Mouse (Mus musculus) stomach, embryonic 16.5 days (tissue): ENCODE data around the gene Defa36. TPM values are rescaled to one million over a fixed set of nuclear protein-coding genes. Genes with fewer than 3 reads are reported as not detected.
"Not testable (repeated sequence)": the region's sequence is repeated elsewhere in the genome, so short reads cannot be mapped to it uniquely, and the experiment has no call there.

Source experiments
- ATAC-seq: fragments of 200-750 bp; cut with Nextera tagmentation; 2 replicates; pipeline ENCODE4 v1.8.0; 2017; ENCODE audit warnings: moderate number of reproducible peaks, moderate TSS enrichment; ENCODE audit not compliant: insufficient read depth, low FRiP score
- H3K27ac ChIP-seq: fragments of 300-500 bp; sonication (generic); 2 replicates; pipeline ENCODE4 v1.5.1; 2014; ENCODE audit warnings: low read length
- H3K27me3 ChIP-seq: fragments of 300-500 bp; sonication (generic); 2 replicates; pipeline ENCODE4 v1.6.1; 2014; ENCODE audit warnings: low read length, control low read depth, mixed read lengths; ENCODE audit not compliant: control insufficient read depth, insufficient read depth
- H3K36me3 ChIP-seq: fragments of 300-500 bp; sonication (generic); 2 replicates; pipeline ENCODE4 v1.6.1; 2014; ENCODE audit warnings: low read length; ENCODE audit not compliant: control insufficient read depth, insufficient read depth
- H3K4me1 ChIP-seq: fragments of 300-500 bp; sonication (generic); 2 replicates; pipeline ENCODE4 v1.6.1; 2014; ENCODE audit warnings: low read length, control low read depth, mixed read lengths; ENCODE audit not compliant: control insufficient read depth, insufficient read depth
- H3K4me2 ChIP-seq: fragments of 300-500 bp; sonication (generic); 2 replicates; pipeline ENCODE4 v1.6.1; 2014; ENCODE audit warnings: low read depth, low read length, mixed read lengths
- H3K4me3 ChIP-seq: fragments of 300-500 bp; sonication (generic); replicated peaks from 2 replicates; pipeline ENCODE4 v1.5.1; 2014; ENCODE audit warnings: mild to moderate bottlenecking, low read length
- H3K9ac ChIP-seq: fragments of 300-500 bp; sonication (generic); 2 replicates; pipeline ENCODE4 v1.6.1; 2014; ENCODE audit warnings: low read length
- H3K9me3 ChIP-seq: fragments of 300-500 bp; sonication (generic); replicated peaks from 2 replicates; pipeline ENCODE4 v1.6.1; 2016; ENCODE audit warnings: low read length, control low read depth; ENCODE audit not compliant: control insufficient read depth
- whole genome bisulfite sequencing: fragments of 180-500 bp; shearing (Covaris S2); extraction: QIAGEN DNeasy Blood & Tissue Kit; methylation state at CpG from one replicate; pipeline ENCODE4 v1.1.7; 2014; 5-methylcytosine and 5-hydroxymethylcytosine counted together
- polyA plus RNA-seq: library from polyadenylated mRNA; unstranded; fragments of >200 nt; fragmentation: Nextera tagmentation; extraction: Ambion mirVana; gene quantifications from 2 replicates; pipeline ENCODE4 v1.2.1, GENCODE M21; 2015

Gene Defa36
- polyA plus RNA-seq, result not detected in 2 replicates

DNA sequence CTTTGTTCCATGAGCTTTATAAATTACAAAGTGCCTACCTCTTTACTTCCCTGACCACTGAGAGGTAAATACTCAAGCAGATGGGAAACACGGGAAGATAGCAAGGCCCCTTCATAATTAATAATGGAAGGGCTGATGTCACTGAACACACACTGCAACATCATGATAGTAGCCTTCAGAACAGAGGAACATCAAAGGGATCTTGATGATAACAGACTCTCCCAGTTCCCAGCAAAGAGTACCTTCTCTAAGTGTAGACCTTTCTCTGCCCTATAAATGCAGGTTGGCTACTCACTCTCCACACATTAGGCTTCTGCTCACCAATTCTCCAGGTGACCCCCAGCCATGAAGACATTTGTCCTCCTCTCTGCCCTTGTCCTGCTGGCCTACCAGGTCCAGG lies at the start of gene Defa36:
Defa36 (plus strand) TSS at position 301 of the 400 bp plus-strand sequence.
- not testable (repeated sequence) for ATAC-seq, H3K4me3 ChIP-seq, H3K27ac ChIP-seq, H3K27me3 ChIP-seq, H3K4me1 ChIP-seq, H3K36me3 ChIP-seq, H3K4me2 ChIP-seq, H3K9me3 ChIP-seq, H3K9ac ChIP-seq
- no CpG with 5 or more reads among the region's 1 CpGs for WGBS

GRCm38 (mm10) chr8:21378215-21378614 lies 49.0 kb upstream of the Defa36 start, which contains the start of gene Defa2:
Gene Defa2 (plus strand): TSS chr8:21378515.
- H3K9ac ChIP-seq, result not testable (repeated sequence)
- WGBS, result no CpG with 5 or more reads among the region's 2 CpGs

GRCm38 (mm10) chr8:21391511-21391910 lies 35.7 kb upstream of the Defa36 start, which contains the start of gene Defa33:
Gene Defa33 (plus strand): TSS chr8:21391811.
- H3K4me2 ChIP-seq, H3K36me3 ChIP-seq, H3K27me3 ChIP-seq, ATAC-seq, H3K9me3 ChIP-seq, H3K4me3 ChIP-seq, H3K27ac ChIP-seq, H3K9ac ChIP-seq, H3K4me1 ChIP-seq: not testable (repeated sequence)
- WGBS, result no CpG with 5 or more reads among the region's 2 CpGs

More at GRCm38 (mm10) chr8:21378215-21378614, 49.0 kb upstream of the Defa36 start, which contains the start of gene Defa2:
- H3K27me3 ChIP-seq, H3K27ac ChIP-seq, H3K9me3 ChIP-seq, H3K4me3 ChIP-seq, H3K4me2 ChIP-seq, H3K36me3 ChIP-seq, ATAC-seq, H3K4me1 ChIP-seq: not testable (repeated sequence)

DNA sequence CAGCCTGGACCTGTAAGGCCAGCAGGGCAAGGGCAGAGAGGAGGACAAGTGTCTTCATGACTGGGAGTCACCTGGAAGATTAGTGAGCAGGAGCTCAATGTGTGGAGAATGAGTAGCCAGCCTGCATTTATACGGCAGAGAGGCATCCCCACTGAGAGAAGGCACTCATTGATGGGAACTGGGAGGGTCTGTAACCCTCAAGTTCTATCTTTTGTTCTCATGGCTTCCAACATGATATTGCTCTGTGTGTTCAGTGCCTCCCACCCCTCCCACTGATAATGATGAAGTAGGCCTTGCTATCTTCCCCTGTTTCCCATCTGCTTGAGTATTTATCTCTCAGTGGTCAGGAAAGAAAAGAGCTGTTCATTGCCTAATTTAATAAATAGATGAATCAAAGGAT lies 29.2 kb downstream of the Defa36 start, which contains the start of gene Gm7849:
Gm7849 (minus strand) TSS at position 101 of the 400 bp plus-strand sequence.
- not testable (repeated sequence) for H3K27me3 ChIP-seq, ATAC-seq, H3K9me3 ChIP-seq, H3K4me2 ChIP-seq, H3K4me3 ChIP-seq, H3K9ac ChIP-seq, H3K4me1 ChIP-seq, H3K27ac ChIP-seq, H3K36me3 ChIP-seq
- no CpG with 5 or more reads among the region's 1 CpGs for WGBS

Other genes with a start within 250 kb of the Defa36 start
- gene Defa31, start 235.8 kb upstream of the Defa36 start, polyA plus RNA-seq, result not detected in 2 replicates
- gene Gm15293, start 225.8 kb upstream of the Defa36 start, polyA plus RNA-seq, result not detected in 2 replicates
- gene Gm15292, start 177.7 kb upstream of the Defa36 start, polyA plus RNA-seq, result not detected in 2 replicates
- gene Defa27, start 111.9 kb upstream of the Defa36 start, polyA plus RNA-seq, result not detected in 2 replicates
- gene Defa29, start 100.4 kb upstream of the Defa36 start, polyA plus RNA-seq, result not detected in 2 replicates
- gene Defa2, start 48.9 kb upstream of the Defa36 start, polyA plus RNA-seq, result not detected in 2 replicates
- not detected in 2 replicates for gene Defa33, start 35.6 kb upstream of the Defa36 start, polyA plus RNA-seq
- not detected in 2 replicates for gene Gm7849, start 29.1 kb downstream of the Defa36 start, polyA plus RNA-seq
- not detected in 2 replicates for gene Defa20, start 81.8 kb downstream of the Defa36 start, polyA plus RNA-seq
- gene Defa32, start 101.6 kb downstream of the Defa36 start, polyA plus RNA-seq, result not detected in 2 replicates
- not detected in 2 replicates for gene Defa37, start 138.0 kb downstream of the Defa36 start, polyA plus RNA-seq
- gene Defa28, start 155.6 kb downstream of the Defa36 start, polyA plus RNA-seq, result not detected in 2 replicates
- gene Gm7861, start 167.1 kb downstream of the Defa36 start, polyA plus RNA-seq, result not detected in 2 replicates
- not detected in 2 replicates for gene Defa26, start 190.8 kb downstream of the Defa36 start, polyA plus RNA-seq
- 1.7 and 8.6 TPM in 2 replicates for gene Defa17, start 228.4 kb downstream of the Defa36 start, polyA plus RNA-seq
- not detected in 2 replicates for gene Defa34, start 238.4 kb downstream of the Defa36 start, polyA plus RNA-seq